Mouse (Mus musculus): ENCODE measurements around the gene Ttpal. TPM values are rescaled to one million over a fixed set of nuclear protein-coding genes. Genes with fewer than 3 reads are reported as not detected.

Gene Ttpal
- polyA plus RNA-seq, 1 experiment from 2014 or later: 19.4 TPM

DNA sequence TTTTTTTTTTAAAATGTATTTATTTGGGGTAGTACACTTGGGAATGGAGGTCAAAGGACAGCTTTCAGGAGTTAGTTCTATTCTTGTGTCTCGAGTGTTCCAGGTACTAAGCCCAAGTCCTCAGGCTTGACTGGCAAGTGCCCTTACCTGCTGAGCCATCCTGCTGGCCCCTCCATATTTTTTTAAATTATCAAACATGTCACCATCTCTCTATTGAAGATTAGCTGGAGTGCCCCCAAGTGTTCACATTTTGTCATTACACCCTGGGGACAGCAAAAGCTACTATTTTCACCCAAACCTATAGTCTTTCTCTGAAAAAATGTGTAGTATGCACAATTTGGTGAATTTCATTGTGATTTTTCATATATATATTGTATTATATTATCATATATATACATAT, 10.0 kb upstream of the Ttpal start:
- DNase-seq (ENCODE audit: low read depth, low spot score): no peak
- ChIA-PET CTCF (interaction anchor here (1.0 to 2.0 kb wide), 3 partner anchors 58 to 128 kb away, joined by 3 to 11 read pairs (median 6); no protein-coding TSS in a partner anchor), POLR2A (no interaction called here)
- TF ChIP-seq CTCF (IDR thresholded peaks at IDR 0.05): peak; percentile 53
- H3K27me3 ChIP-seq: peaks cover 4% of the 10 kb centered on the region
- in situ Hi-C loops (cut with MboI; ENCODE audit: low pct_unique_long_range_greater_than_20kb): loop anchor here (10.0 kb wide), 1 partner anchor 57 kb away; no protein-coding TSS in a partner anchor
- ATAC-seq: no peak

DNA sequence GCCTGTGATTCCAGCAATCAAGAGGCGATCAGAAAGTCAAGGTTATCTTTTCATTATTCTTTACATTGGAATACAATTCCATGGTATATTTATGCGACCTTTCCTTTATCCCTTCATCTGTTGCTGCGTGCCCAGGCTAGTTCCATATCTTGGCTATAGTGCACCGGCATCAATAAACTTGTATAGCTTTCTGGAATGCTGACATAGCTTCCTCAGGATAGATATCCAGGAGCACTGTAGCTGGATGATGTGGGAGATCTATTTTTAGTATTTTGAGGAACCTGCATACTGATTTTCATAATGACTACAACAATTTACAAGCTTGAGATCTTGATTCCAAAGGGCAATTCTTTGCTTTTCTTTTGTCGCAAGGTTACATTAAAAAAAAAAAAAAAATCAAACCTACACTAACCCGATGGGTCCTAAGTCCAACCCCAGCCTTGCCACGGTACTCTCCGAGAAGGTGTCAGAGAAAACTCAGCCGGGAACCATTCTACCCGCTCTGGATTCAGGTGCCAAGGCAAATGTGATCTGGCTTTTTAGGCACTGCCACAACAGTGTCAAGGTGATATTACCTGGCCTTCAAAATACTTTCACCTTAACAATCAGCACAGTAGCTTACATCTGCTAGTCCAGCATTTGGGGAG, 8.4 kb upstream of the Ttpal start:
- CTCF ChIA-PET: interaction anchor here (0.8 to 1.9 kb wide), 3 partner anchors 34 to 64 kb away, joined by 3 to 13 read pairs (median 3); no protein-coding TSS in a partner anchor
- in situ Hi-C loops (cut with MboI; ENCODE audit: low pct_unique_long_range_greater_than_20kb): loop anchor here (10.0 kb wide), 1 partner anchor 59 kb away; no protein-coding TSS in a partner anchor
- no peak for TF ChIP-seq CTCF (IDR thresholded peaks at IDR 0.05)

DNA sequence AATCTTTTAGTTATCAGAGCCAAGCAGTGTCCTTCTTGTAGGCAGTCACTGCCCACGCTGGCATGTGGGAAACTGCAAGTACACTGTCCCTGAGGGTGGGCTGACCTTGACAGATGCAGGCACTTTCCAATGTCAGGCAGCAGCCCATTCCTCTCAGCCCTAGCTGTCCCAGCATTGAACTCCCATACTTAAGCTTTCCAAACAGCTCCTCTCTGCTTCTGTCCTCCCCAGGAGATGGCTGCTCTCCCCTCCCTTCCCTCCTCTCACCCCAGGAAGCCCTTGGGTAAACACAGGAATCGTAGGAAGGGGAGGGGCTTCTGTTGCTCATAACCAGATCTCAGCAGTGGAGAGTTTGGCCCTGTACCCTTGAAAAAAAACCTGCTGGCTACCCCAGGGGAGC, 7.0 kb upstream of the Ttpal start:
- no peak for DNase-seq (ENCODE audit: low read depth, low spot score)
- ChIA-PET CTCF (interaction anchor here (0.9 to 6.6 kb wide), 2 partner anchors 61 to 357 kb away, joined by 3 to 67 read pairs; no protein-coding TSS in a partner anchor), POLR2A (no interaction called here)
- in situ Hi-C loops (cut with MboI; ENCODE audit: low pct_unique_long_range_greater_than_20kb): loop anchor here (10.0 kb wide), 1 partner anchor 60 kb away; no protein-coding TSS in a partner anchor
- peaks cover 4% of the 10 kb centered on the region for H3K27me3 ChIP-seq
- no peak for TF ChIP-seq CTCF (IDR thresholded peaks at IDR 0.05)
- ATAC-seq: no peak

More for the DNA sequence above, 8.4 kb upstream of the Ttpal start:
- peaks cover 4% of the 10 kb centered on the region for H3K27me3 ChIP-seq
- ATAC-seq: no peak
- POLR2A ChIA-PET: interaction anchor here (0.6 kb wide), 1 partner anchor 39 kb away, joined by 3 read pairs; no protein-coding TSS in a partner anchor
- DNase-seq (ENCODE audit: low read depth, low spot score): no peak

DNA sequence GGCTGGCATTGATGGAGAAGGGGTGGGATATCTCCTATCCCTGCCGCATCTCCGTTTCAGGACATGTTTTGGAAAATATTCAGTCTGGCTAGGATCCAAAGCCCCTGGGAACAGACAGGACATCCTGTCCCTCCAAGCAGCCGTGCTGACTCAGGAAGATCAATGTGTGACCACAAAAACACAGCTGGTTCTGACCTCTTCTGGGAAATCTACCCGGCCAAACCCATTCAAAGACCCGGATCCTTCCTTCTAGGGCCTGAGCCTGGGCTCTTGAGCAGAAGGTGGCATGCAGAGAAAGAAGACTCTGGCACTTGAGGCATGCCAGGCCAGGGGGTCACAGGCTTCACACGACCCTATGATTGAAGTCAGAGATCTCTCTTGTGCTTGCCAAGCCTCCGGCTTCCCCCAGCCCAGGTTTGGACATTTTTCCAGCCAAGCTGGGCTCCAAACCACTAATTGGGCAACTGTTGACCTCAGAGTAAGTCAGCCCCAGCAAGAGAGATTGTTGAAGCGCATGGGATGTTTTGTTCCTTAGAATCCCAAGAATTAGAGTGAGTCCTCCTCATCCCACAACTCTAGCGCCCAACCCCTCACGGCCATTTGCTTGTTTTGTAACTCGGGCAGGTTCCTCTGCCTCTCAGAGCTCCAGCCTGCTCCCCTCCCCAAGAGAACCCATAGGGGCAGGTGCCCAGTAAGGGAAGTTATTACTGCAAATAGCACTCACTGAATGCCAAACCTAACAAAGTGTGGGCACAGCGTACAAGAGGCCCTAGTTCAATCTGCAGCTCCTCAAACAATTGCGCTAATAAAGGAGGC, 5.8 kb upstream of the Ttpal start:
- ATAC-seq (peak; percentile 60), DNase-seq (ENCODE audit: low read depth, low spot score) (peak; percentile 73)
- H3K27me3 ChIP-seq: peaks cover 4% of the 10 kb centered on the region
- ChIA-PET POLR2A (no interaction called here), CTCF (interaction anchor here (0.7 to 6.6 kb wide), 3 partner anchors 10 to 66 kb away, joined by 3 to 67 read pairs (median 5); no protein-coding TSS in a partner anchor)
- in situ Hi-C loops (cut with MboI; ENCODE audit: low pct_unique_long_range_greater_than_20kb): loop anchor here (10.0 kb wide), 1 partner anchor 61 kb away; no protein-coding TSS in a partner anchor
- no peak for TF ChIP-seq CTCF (IDR thresholded peaks at IDR 0.05)

DNA sequence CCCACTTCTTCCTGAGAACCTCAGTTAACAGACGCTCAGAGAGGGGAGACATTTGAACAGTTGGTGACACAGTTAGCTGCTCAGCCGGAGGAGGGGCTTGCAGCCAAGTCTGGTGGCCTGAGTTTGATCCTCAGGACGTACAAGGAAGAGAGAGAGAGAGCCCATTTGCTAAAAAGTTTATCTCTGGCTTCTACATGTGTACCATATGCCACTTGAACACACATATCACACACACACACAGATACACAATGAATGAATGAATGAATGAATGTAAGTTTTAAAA, 5.3 kb upstream of the Ttpal start:
- ChIA-PET CTCF (interaction anchor here (0.7 to 6.6 kb wide), 3 partner anchors 10 to 66 kb away, joined by 3 to 67 read pairs (median 5); no protein-coding TSS in a partner anchor), POLR2A (no interaction called here)
- no peak for TF ChIP-seq CTCF (IDR thresholded peaks at IDR 0.05)
- no peak for DNase-seq (ENCODE audit: low read depth, low spot score)
- no peak for ATAC-seq
- peaks cover 2% of the 10 kb centered on the region for H3K27me3 ChIP-seq
- in situ Hi-C loops (cut with MboI; ENCODE audit: low pct_unique_long_range_greater_than_20kb): loop anchor here (10.0 kb wide), 1 partner anchor 62 kb away; no protein-coding TSS in a partner anchor

DNA sequence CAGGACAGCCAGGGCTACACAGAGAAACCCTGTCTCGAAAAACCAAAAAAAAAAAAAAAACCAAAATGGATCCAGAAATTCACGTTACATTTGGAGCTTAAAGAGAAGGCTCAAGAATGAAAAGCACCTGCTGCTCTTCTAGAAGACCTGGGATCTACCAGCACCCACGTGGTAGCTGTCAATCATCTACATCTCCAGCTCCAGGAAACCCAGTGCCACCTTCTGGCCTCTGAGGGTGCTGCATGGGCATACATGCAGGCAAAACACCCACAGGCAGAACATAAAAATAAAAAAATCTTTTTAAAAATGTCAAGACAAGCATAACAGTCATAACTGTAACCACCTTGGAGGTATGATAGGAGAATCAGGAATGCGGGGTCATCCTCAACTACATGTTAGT, 4.5 kb upstream of the Ttpal start:
- ChIA-PET POLR2A (interaction anchor here (0.6 to 0.7 kb wide), 3 partner anchors 49 to 161 kb away, joined by 3 read pairs; no protein-coding TSS in a partner anchor), CTCF (interaction anchor here (1.9 to 6.6 kb wide), 2 partner anchors 11 to 63 kb away, joined by 5 to 67 read pairs; no protein-coding TSS in a partner anchor)
- in situ Hi-C loops (cut with MboI; ENCODE audit: low pct_unique_long_range_greater_than_20kb): loop anchor here (10.0 kb wide), 1 partner anchor 63 kb away; no protein-coding TSS in a partner anchor
- ATAC-seq (no peak), DNase-seq (ENCODE audit: low read depth, low spot score) (no peak)
- no peaks in the 10 kb centered on the region for H3K27me3 ChIP-seq
- TF ChIP-seq CTCF (IDR thresholded peaks at IDR 0.05): peak; percentile 61

DNA sequence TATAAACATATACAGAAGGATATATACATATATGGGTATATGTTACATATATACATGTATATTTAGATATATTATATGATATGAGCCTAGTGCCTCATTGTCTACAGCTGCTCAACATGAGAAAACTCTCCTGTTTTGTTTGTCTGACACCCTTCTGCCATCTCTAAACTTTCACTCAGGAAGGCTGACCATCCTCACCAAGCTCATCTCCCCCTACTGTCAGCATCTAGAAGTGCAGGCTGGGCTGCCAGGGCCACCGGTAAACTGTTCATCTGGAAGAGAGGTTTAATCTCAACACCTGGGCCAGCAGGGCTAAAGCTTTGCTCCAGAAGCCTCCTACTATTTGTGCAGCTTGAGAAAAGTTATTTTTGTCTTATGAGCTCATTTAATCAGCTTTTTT, 2.9 kb upstream of the Ttpal start:
- in situ Hi-C loops (cut with MboI; ENCODE audit: low pct_unique_long_range_greater_than_20kb): loop anchor here (10.0 kb wide), 1 partner anchor 64 kb away; no protein-coding TSS in a partner anchor
- no peak for DNase-seq (ENCODE audit: low read depth, low spot score)
- peak; percentile 82 for TF ChIP-seq CTCF (IDR thresholded peaks at IDR 0.05)
- POLR2A ChIA-PET: interaction anchor here (0.5 kb wide), 1 partner anchor 120 kb away, joined by 3 read pairs; no protein-coding TSS in a partner anchor
- CTCF ChIA-PET: interaction anchor here (0.7 to 6.6 kb wide), 18 partner anchors 13 to 239 kb away, joined by 3 to 67 read pairs (median 4); no protein-coding TSS in a partner anchor
- no peaks in the 10 kb centered on the region for H3K27me3 ChIP-seq
- no peak for ATAC-seq

DNA sequence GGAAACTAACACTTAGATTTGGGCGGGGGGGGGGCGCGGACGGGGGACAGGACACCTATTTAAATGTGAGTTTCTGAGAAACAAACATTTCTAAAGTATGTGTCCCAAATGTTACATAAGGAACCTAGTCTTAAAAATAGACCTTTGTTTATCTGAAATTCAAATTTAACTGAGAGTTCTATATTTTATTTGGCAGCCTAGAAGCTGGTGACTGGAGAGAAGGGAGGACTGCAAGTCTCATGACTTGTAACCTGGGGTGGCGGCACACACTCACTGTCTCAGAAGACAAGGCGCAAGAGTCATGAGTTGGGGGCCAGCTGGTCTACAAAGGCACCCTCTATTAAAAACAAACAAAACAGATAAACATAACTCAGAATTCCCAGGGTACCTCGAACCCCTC, 1.0 kb upstream of the Ttpal start:
- ChIA-PET CTCF (interaction anchor here (1.3 to 6.6 kb wide), 2 partner anchors 59 to 67 kb away, joined by 4 to 67 read pairs; no protein-coding TSS in a partner anchor), POLR2A (no interaction called here)
- H3K27me3 ChIP-seq: no peaks in the 10 kb centered on the region
- TF ChIP-seq CTCF (IDR thresholded peaks at IDR 0.05): no peak
- DNase-seq (ENCODE audit: low read depth, low spot score) (no peak), ATAC-seq (no peak)
- in situ Hi-C loops (cut with MboI; ENCODE audit: low pct_unique_long_range_greater_than_20kb): loop anchor here (25.0 kb wide), 1 partner anchor 111 kb away; no protein-coding TSS in a partner anchor

DNA sequence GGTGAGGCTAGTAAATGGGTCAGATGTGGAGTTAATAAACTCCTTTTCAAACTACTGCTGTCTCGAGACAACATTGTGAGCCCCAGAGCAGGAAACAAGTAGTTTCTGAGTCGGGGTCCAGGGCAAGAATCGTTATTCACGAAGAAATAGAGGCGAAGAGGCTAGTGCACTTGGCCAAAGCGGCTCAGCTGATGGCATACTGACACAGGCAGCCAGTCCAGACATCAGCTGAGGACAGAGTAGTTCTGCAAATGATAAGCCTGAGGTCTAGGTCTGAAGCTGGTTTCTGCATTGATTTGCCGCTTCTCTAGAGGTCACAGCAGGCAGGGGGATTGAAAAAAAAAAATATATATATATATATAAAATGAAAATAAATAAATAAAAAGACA, 408 bp upstream of the Ttpal start:
- TF ChIP-seq CTCF (IDR thresholded peaks at IDR 0.05): no peak
- no peaks in the 10 kb centered on the region for H3K27me3 ChIP-seq
- ATAC-seq (no peak), DNase-seq (ENCODE audit: low read depth, low spot score) (no peak)
- in situ Hi-C loops (cut with MboI; ENCODE audit: low pct_unique_long_range_greater_than_20kb): loop anchor here (25.0 kb wide), 1 partner anchor 111 kb away; no protein-coding TSS in a partner anchor
- ChIA-PET CTCF (interaction anchor here (1.1 to 1.2 kb wide), 2 partner anchors 23 to 186 kb away, joined by 3 to 5 read pairs; no protein-coding TSS in a partner anchor), POLR2A (interaction anchor here (1.0 to 1.3 kb wide), 2 partner anchors 117 to 124 kb away, joined by 3 to 6 read pairs; no protein-coding TSS in a partner anchor)

DNA sequence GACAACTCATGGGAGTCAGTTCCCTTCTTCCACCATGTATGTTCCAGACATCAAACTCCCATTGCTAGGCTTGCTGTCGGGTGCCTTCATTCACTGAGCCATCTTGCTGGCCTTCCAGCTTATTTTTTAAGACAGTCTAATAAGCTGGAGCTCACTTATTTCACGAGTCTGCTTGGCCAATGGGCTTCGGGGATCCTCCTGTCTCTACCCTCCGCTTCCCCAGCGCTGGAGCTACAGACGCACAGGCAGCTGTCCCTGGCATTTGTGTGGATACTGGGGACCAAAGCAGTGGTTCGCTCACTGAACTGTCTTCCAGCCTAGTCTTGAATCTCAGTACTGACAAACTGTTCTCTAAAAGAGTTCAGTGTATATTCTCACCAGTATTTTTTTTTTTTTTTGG, 4.0 kb downstream of the Ttpal start:
- in situ Hi-C loops (cut with MboI; ENCODE audit: low pct_unique_long_range_greater_than_20kb): loop anchor here (25.0 kb wide), 1 partner anchor 106 kb away; no protein-coding TSS in a partner anchor
- CTCF ChIA-PET: interaction anchor here (1.1 kb wide), 1 partner anchor 181 kb away, joined by 3 read pairs; no protein-coding TSS in a partner anchor
- ATAC-seq: no peak

More for the DNA sequence above, 4.0 kb downstream of the Ttpal start:
- no peaks in the 10 kb centered on the region for H3K27me3 ChIP-seq
- POLR2A ChIA-PET: no interaction called here
- DNase-seq (ENCODE audit: low read depth, low spot score): no peak
- no peak for TF ChIP-seq CTCF (IDR thresholded peaks at IDR 0.05)

Measured in Patski (cell line).